Mouse (Mus musculus): Measurements from ENCODE around the gene Arhgef2.
"Not testable (repeated sequence)": the region's sequence is repeated elsewhere in the genome, so short reads cannot be mapped to it uniquely, and the experiment has no call there.

Arhgef2 gene

GRCm38 (mm10) chr3:88605666-88606065 lies at the start of gene Arhgef2:
TSS of gene Arhgef2 (plus strand) at chr3:88605966.
- not testable (repeated sequence) for DNase-seq

- DNase-seq: no peak
Observed at GRCm38 (mm10) chr3:88556616-88557015, 49.1 kb upstream of the Arhgef2 start.

- DNase-seq: no peak
Observed at GRCm38 (mm10) chr3:88559596-88559995, 46.2 kb upstream of the Arhgef2 start.

- DNase-seq: no peak
Observed at GRCm38 (mm10) chr3:88561989-88562388, 43.8 kb upstream of the Arhgef2 start.

- no peak for DNase-seq
Observed at GRCm38 (mm10) chr3:88563442-88563841, 42.3 kb upstream of the Arhgef2 start.

- no peak for DNase-seq
Observed at GRCm38 (mm10) chr3:88563966-88564365, 41.8 kb upstream of the Arhgef2 start.

- no peak for DNase-seq
Observed at GRCm38 (mm10) chr3:88566116-88566515, 39.6 kb upstream of the Arhgef2 start.

- no peak for DNase-seq
Observed at GRCm38 (mm10) chr3:88566536-88567061, 39.2 kb upstream of the Arhgef2 start.

GRCm38 (mm10) chr3:88567892-88568291 lies 37.9 kb upstream of the Arhgef2 start:
- no peak for DNase-seq

- no peak for DNase-seq
Observed at GRCm38 (mm10) chr3:88568615-88569014, 37.2 kb upstream of the Arhgef2 start.

GRCm38 (mm10) chr3:88569093-88569492 lies 36.7 kb upstream of the Arhgef2 start:
- no peak for DNase-seq

GRCm38 (mm10) chr3:88569694-88570093 lies 36.1 kb upstream of the Arhgef2 start:
- DNase-seq: no peak

GRCm38 (mm10) chr3:88570341-88570740 lies 35.4 kb upstream of the Arhgef2 start:
- DNase-seq: no peak

- no peak for DNase-seq
Observed at GRCm38 (mm10) chr3:88571856-88572255, 33.9 kb upstream of the Arhgef2 start.

- no peak for DNase-seq
Observed at GRCm38 (mm10) chr3:88572835-88573234, 32.9 kb upstream of the Arhgef2 start.

GRCm38 (mm10) chr3:88573810-88574209 lies 32.0 kb upstream of the Arhgef2 start:
- DNase-seq: no peak

GRCm38 (mm10) chr3:88575540-88575939 lies 30.2 kb upstream of the Arhgef2 start, which contains the start of gene Ssr2:
TSS of gene Ssr2 (plus strand) at chr3:88575876.
- no peak for DNase-seq

- DNase-seq: not testable (repeated sequence)
Observed at GRCm38 (mm10) chr3:88577846-88578245, 27.9 kb upstream of the Arhgef2 start.

GRCm38 (mm10) chr3:88578498-88579424 lies 27.0 kb upstream of the Arhgef2 start:
- no peak for DNase-seq

GRCm38 (mm10) chr3:88579454-88580117 lies 26.2 kb upstream of the Arhgef2 start:
- DNase-seq: peak; percentile 89

- no peak for DNase-seq
Observed at GRCm38 (mm10) chr3:88585769-88586168, 20.0 kb upstream of the Arhgef2 start.

GRCm38 (mm10) chr3:88586640-88587039 lies 19.1 kb upstream of the Arhgef2 start:
- no peak for DNase-seq

- no peak for DNase-seq
Observed at GRCm38 (mm10) chr3:88590246-88590645, 15.5 kb upstream of the Arhgef2 start.

- no peak for DNase-seq
Observed at GRCm38 (mm10) chr3:88591044-88591443, 14.7 kb upstream of the Arhgef2 start.
